Mouse (Mus musculus): ENCODE measurements around the gene Comtd1. TPM values are rescaled to one million over a fixed set of nuclear protein-coding genes. Genes with fewer than 3 reads are reported as not detected.

The Comtd1 gene
- polyA plus RNA-seq, 1 experiment = 19.4 TPM

DNA sequence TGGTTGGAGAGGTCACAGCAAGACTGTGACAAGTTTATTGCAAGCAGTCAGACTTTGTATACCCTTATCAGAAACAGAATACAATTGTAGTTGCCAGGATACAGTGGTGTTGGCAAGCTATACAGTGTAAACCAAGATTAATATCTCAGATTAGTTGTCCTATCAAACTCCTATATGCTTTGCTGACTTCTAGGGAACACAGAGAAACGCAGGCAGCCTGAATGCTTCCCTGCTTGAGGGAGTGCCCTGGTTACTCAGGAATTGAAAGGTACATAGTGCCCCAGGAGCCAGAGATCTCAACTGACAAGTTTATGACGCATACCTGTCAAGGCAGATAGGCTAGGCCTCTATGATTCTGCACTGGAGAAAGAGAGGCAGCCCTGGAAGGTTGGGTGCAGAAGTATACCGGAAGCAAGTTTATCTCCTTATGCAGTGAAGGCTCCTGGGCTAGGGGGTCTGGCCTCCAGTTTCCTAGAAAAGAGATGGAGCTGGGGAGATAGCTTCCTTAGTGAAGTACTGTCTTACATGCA, 42.1 kb downstream of the Comtd1 start:
- H3K4me3 ChIP-seq (ENCODE audit: extremely low read depth, insufficient read depth, insufficient read length) = no peak overlapping the region
- 84% methylated on average over 3 of the region's 3 CpGs for WGBS
- no peaks in the 10 kb centered on the region for H3K27me3 ChIP-seq (ENCODE audit: control insufficient read depth, insufficient read depth, low read length)
- H3K27ac ChIP-seq (ENCODE audit: insufficient read depth, low read length) = no peak overlapping the region
- TF ChIP-seq CTCF (IDR thresholded peaks at IDR 0.05; ENCODE audit: extremely low read depth, insufficient read depth, insufficient read length, insufficient replicate concordance) (no peak), POLR2A (IDR thresholded peaks at IDR 0.05; ENCODE audit: low read depth, low read length) (no peak)
- no peaks in the 10 kb centered on the region for H3K36me3 ChIP-seq (ENCODE audit: control insufficient read depth, insufficient read depth, low read length)
- 0 out of 2 replicates have a peak, but pooled peaks cover 2% of the 10 kb centered on the region for H3K4me1 ChIP-seq (ENCODE audit: control insufficient read depth, insufficient read depth, insufficient read length)
- DNase-seq (ENCODE audit: low read depth in 1 of 2, low spot score in 2 of 2) = no peak

DNA sequence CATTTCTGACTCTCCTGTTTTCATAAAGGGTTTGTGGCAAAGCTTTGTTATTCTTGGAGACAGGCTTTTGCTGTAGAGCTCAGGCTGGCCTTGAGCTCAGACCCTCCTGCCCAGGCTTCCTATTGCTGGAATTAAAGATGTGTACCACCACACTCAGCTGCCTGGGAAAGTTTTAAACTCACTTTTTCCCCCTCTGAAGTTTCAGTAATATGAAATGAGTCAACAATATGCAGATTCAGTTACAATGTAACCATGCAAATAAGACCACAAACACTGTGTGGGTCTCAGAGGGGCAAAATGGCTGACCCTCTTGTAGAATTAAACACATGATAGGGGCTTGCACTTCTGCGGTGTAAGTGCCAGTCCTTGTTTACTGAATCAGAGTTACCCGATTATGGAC, 42.6 kb downstream of the Comtd1 start:
- TF ChIP-seq CTCF (IDR thresholded peaks at IDR 0.05; ENCODE audit: extremely low read depth, insufficient read depth, insufficient read length, insufficient replicate concordance) = no peak
- no peak for TF ChIP-seq POLR2A (IDR thresholded peaks at IDR 0.05; ENCODE audit: low read depth, low read length)
- DNase-seq (ENCODE audit: low read depth in 1 of 2, low spot score in 2 of 2) = no peak
- no peak overlapping the region for H3K4me3 ChIP-seq (ENCODE audit: extremely low read depth, insufficient read depth, insufficient read length)
- no peaks in the 10 kb centered on the region for H3K27me3 ChIP-seq (ENCODE audit: control insufficient read depth, insufficient read depth, low read length)
- 92% methylated on average over 2 of the region's 2 CpGs for WGBS
- no peak overlapping the region for H3K27ac ChIP-seq (ENCODE audit: insufficient read depth, low read length)
- no peaks in the 10 kb centered on the region for H3K36me3 ChIP-seq (ENCODE audit: control insufficient read depth, insufficient read depth, low read length)
- no peaks in the 10 kb centered on the region for H3K4me1 ChIP-seq (ENCODE audit: control insufficient read depth, insufficient read depth, insufficient read length)

DNA sequence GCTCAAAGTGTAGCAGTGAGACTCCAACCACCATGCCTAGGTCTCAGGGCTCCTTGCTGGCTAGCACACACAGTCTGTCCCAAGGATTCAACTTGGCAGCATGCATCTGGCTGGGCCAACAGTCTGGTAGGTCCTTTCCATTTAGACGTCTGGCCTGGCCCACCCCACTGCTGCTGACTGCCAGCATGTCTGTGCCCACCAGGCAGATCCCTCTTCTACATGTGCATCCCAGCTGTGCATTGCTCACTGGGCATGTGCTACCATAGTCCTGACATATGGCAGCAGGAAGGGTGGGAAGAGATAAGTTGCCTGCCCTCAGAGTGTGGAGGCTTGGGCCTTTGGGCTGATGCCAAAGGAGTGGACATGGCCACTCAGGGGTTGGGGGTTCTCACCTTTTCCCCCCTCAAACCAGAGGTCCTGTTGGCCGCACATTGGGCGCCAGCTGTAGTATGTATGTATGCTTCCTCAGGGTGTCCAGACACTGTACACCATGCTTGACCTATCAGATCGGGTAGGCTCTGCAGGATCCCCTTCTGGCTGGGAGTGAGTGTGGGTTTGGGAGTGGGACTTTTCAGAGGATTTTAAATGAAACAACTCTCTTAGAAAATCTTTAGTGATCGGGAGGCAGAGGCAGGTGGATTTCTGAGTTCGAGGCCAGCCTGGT, 46.1 kb downstream of the Comtd1 start:
- WGBS = 95% methylated on average over 6 of the region's 6 CpGs
- DNase-seq (ENCODE audit: low read depth in 1 of 2, low spot score in 2 of 2) = no peak
- Histone ChIP-seq H3K27ac (ENCODE audit: insufficient read depth, low read length) (no peak overlapping the region), H3K4me3 (ENCODE audit: extremely low read depth, insufficient read depth, insufficient read length) (no peak overlapping the region), H3K4me1 (ENCODE audit: control insufficient read depth, insufficient read depth, insufficient read length) (no peaks in the 10 kb centered on the region), H3K27me3 (ENCODE audit: control insufficient read depth, insufficient read depth, low read length) (no peaks in the 10 kb centered on the region), H3K36me3 (ENCODE audit: control insufficient read depth, insufficient read depth, low read length) (0 out of 2 replicates have a peak, but pooled peaks cover 1% of the 10 kb centered on the region)
- no peak for TF ChIP-seq CTCF (IDR thresholded peaks at IDR 0.05; ENCODE audit: extremely low read depth, insufficient read depth, insufficient read length, insufficient replicate concordance)
- no peak for TF ChIP-seq POLR2A (IDR thresholded peaks at IDR 0.05; ENCODE audit: low read depth, low read length)

DNA sequence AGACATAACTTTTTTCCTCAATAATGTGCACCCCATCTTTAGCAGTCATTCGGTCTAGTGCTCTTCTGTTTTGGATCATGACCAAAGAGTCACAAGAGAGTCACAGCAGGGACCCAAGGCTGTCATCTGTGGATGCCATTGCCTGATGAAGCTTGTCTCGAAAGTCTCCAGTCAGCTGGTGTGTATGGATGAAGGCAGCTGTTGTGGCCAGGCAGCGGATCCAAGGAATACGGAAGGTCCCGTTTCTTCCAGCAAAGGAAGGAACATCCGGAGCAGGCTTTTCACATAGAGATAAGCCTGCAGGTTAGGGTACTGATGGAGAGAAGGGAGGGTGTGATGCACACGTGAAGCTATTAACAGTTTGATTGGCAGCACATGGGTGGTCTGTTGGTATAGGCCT, 47.2 kb downstream of the Comtd1 start:
- Histone ChIP-seq H3K4me1 (ENCODE audit: control insufficient read depth, insufficient read depth, insufficient read length) (no peaks in the 10 kb centered on the region), H3K36me3 (ENCODE audit: control insufficient read depth, insufficient read depth, low read length) (0 out of 2 replicates have a peak, but pooled peaks cover 1% of the 10 kb centered on the region), H3K27me3 (ENCODE audit: control insufficient read depth, insufficient read depth, low read length) (no peaks in the 10 kb centered on the region), H3K4me3 (ENCODE audit: extremely low read depth, insufficient read depth, insufficient read length) (no peak overlapping the region), H3K27ac (ENCODE audit: insufficient read depth, low read length) (no peak overlapping the region)
- TF ChIP-seq POLR2A (IDR thresholded peaks at IDR 0.05; ENCODE audit: low read depth, low read length) (no peak), CTCF (IDR thresholded peaks at IDR 0.05; ENCODE audit: extremely low read depth, insufficient read depth, insufficient read length, insufficient replicate concordance) (no peak)
- WGBS = 96% methylated on average over 7 of the region's 7 CpGs
- no peak for DNase-seq (ENCODE audit: low read depth in 1 of 2, low spot score in 2 of 2)

DNA sequence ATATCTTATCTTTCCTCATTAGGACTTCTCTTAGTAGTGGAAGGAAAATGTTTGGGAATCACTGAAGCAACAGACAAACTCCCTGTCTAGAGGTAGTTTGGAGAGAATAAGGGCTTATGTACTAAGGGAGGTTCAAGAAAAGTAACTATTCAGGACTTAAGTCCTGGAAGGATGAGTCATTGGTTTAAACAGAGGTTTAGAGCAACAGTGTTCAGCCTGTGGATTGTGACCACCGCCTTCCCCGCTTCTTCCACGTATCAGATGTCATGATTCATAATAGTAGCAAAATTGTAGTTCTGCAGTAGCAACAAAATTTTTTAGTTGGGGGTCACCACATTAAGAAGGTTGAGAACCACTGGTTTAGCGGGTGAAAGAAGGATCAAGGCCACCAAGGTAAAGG, 48.1 kb downstream of the Comtd1 start:
- no peak for TF ChIP-seq CTCF (IDR thresholded peaks at IDR 0.05; ENCODE audit: extremely low read depth, insufficient read depth, insufficient read length, insufficient replicate concordance)
- TF ChIP-seq POLR2A (IDR thresholded peaks at IDR 0.05; ENCODE audit: low read depth, low read length) = no peak
- Histone ChIP-seq H3K4me3 (ENCODE audit: extremely low read depth, insufficient read depth, insufficient read length) (no peak overlapping the region), H3K27me3 (ENCODE audit: control insufficient read depth, insufficient read depth, low read length) (no peaks in the 10 kb centered on the region), H3K27ac (ENCODE audit: insufficient read depth, low read length) (no peak overlapping the region), H3K4me1 (ENCODE audit: control insufficient read depth, insufficient read depth, insufficient read length) (no peaks in the 10 kb centered on the region), H3K36me3 (ENCODE audit: control insufficient read depth, insufficient read depth, low read length) (peaks cover 1% of the 10 kb centered on the region; the same call in 1 of the 2 replicates)
- DNase-seq (ENCODE audit: low read depth in 1 of 2, low spot score in 2 of 2) = no peak
- WGBS = 94% methylated on average over 4 of the region's 4 CpGs

Other genes with a start within 250 kb of the Comtd1 start
- gene Dupd1, start 134.4 kb downstream of the Comtd1 start, polyA plus RNA-seq (2012; rRNA removed) = not detected in 2 replicates
- gene Samd8, start 98.4 kb downstream of the Comtd1 start, polyA plus RNA-seq (2012; rRNA removed) = 4.4 and 7.3 TPM in 2 replicates
- 0.19 and 0.33 TPM in 2 replicates for gene Dusp13, start 97.8 kb downstream of the Comtd1 start, polyA plus RNA-seq (2012; rRNA removed)
- gene Vdac2, start 23.7 kb downstream of the Comtd1 start, polyA plus RNA-seq (2012; rRNA removed) = 59.8 and 66.8 TPM in 2 replicates
- 8.8 and 13.9 TPM in 2 replicates for gene Zfp503, start 140.6 kb upstream of the Comtd1 start, polyA plus RNA-seq (2012; rRNA removed)
- gene Lrmda, start 170.7 kb upstream of the Comtd1 start, polyA plus RNA-seq (2012; rRNA removed) = 0.37 and 0.68 TPM in 2 replicates

All from spleen, adult 2 months (tissue).